Mouse (Mus musculus) kidney, adult 2 months (tissue): ENCODE results near the gene Ccdc91.

Experiments used
- CTCF ChIP-seq: fragments of 200-500 bp; conservative IDR thresholded peaks from 2 replicates; pipeline ENCODE4 v1.5.1; 2011; ENCODE audit warnings: low read depth, mild to moderate bottlenecking, control low read depth, low read length, moderate library complexity, mixed read lengths; ENCODE audit not compliant: insufficient read depth, insufficient read length
- POLR2A ChIP-seq: fragments of 200-500 bp; IDR thresholded peaks from one replicate; pipeline ENCODE4 v1.6.1; 2011; ENCODE audit warnings: low read depth, low read length, control low read depth

DNA sequence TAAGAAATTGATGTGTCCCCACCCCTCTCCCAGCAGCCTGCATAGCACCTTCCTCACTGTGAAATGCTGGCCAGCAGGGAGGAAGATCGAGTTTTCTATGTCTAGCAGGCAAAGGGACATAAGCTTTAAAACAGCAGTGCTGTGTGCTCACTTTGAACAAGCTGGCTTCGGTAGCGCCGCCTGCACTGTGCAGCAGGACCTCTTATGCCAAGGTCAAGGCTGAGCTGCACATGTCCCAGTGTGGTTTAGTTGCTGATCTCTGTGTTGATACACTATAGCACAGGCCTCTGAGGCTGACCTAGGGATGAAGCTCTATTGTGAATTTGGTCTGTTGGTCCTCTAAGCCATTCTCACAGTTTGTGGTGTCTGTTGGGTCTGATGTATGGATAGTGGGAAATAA, 16.9 kb downstream of the Ccdc91 start:
- no peak for TF ChIP-seq POLR2A
- no peak for TF ChIP-seq CTCF
